Mouse (Mus musculus) kidney, adult 2 months (tissue): ENCODE measurements around the gene Il5ra.

Source experiments
- CTCF ChIP-seq: fragments of 200-500 bp; conservative IDR thresholded peaks from 2 replicates; pipeline ENCODE4 v1.5.1; 2011; ENCODE audit warnings: low read depth, mild to moderate bottlenecking, control low read depth, low read length, moderate library complexity, mixed read lengths; ENCODE audit not compliant: insufficient read depth, insufficient read length
- POLR2A ChIP-seq: fragments of 200-500 bp; IDR thresholded peaks from one replicate; pipeline ENCODE4 v1.6.1; 2011; ENCODE audit warnings: low read depth, low read length, control low read depth

DNA sequence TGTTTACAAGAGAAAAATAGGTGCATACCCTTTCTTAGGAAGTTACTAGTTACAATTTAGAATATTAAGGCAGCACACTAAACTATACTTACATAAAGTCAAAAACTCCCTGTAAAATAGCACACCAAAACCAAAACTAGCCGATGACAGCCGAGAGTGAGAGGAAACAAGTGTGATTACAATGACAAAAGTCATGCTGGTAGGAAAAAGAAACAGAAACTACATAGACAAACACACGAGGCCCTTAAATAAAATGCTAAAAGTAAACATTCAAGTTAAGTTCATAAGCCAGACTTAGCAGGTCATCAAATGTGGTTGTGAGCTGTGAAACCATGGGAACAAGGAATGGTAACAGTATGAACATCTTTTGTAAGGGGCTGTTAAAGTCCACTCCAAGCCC, 38.3 kb upstream of the Il5ra start:
- no peak for TF ChIP-seq CTCF
- no peak for TF ChIP-seq POLR2A
